Mouse (Mus musculus): ENCODE measurements around the gene Dffa. TPM values are rescaled to one million over a fixed set of nuclear protein-coding genes. Genes with fewer than 3 reads are reported as not detected.
A peak's percentile ranks its signal among the peaks of the same experiment; 100 is the strongest.

Gene Dffa
- polyA plus RNA-seq, 1 experiment: 17.5 TPM

DNA sequence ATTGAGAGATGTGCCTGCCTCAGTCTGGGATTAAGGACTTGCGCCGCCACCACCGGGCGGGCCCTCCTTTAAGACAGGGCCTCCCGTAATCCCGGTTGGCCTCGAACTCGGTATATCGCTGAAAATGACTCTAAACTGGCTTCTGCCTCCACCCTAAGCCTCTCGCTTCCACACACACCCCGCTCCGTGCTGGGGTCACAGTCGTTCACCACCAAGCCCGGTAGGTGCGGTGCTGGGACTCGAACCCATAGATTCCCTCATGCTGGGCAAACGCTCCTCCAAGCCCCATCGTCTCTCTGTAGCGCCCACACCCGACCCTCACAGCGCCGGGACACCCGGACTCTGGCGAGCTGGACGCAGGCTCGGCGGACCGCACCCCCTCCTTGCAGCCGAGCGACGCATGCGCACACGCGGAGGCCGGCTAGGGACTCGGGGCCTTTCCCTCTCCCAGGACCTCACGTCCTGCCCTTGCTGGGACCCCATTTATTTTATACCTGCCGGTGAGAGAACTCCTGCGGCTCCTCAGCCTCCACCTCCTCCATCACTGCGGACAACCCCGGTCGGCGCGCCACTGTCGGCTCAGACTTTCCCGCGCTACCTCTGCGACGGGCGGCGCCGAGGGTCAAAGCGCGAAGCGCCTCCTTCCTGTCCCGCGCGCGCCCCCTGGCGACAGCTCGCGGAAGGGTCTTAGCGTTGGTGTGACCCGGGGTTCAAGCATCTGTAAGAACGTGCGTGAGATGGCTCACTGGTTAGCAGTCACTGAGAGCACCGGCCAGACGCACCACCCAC lies 33.2 kb downstream of the Dffa start, which contains the start of gene Cenps:
TSS of gene Cenps (minus strand) at position 648 of the 789 bp plus-strand sequence.
- no peaks in the 10 kb centered on the region for H3K27me3 ChIP-seq (ENCODE audit: control insufficient read depth, insufficient read depth, insufficient read length)
- no peaks in the 10 kb centered on the region for H3K36me3 ChIP-seq (ENCODE audit: control insufficient read depth, insufficient read depth)
- H3K4me2 ChIP-seq (ENCODE audit: low read depth): peak within 1 kb of the TSS; percentile 78
- H3K4me3 ChIP-seq: peak within 1 kb of the TSS; percentile 56
- TF ChIP-seq MYOG (IDR thresholded peaks at IDR 0.05; ENCODE audit: control insufficient read depth in 1 of 3, insufficient read depth in 1 of 3, insufficient read length in 2 of 3, low read depth in 2 of 3) (no peak), POLR2A (IDR thresholded peaks at IDR 0.05; ENCODE audit: insufficient read length, low read depth) (peak; percentile 58), CEBPB (IDR thresholded peaks at IDR 0.05; ENCODE audit: insufficient read depth, poor library complexity, severe bottlenecking) (no peak), SRF (IDR thresholded peaks at IDR 0.05; ENCODE audit: control insufficient read depth, insufficient read length, low read depth) (peak; percentile 24), E2F4 (IDR thresholded peaks at IDR 0.05; ENCODE audit: insufficient read depth) (peak; percentile 89), MAX (IDR thresholded peaks at IDR 0.05; ENCODE audit: low read depth) (no peak)
- H3K79me2 ChIP-seq (ENCODE audit: control insufficient read depth, insufficient read depth): peaks cover 3% of the 10 kb centered on the region
- peak within 1 kb of the TSS; percentile 5 for H3ac ChIP-seq (ENCODE audit: control insufficient read depth, insufficient read length)

DNA sequence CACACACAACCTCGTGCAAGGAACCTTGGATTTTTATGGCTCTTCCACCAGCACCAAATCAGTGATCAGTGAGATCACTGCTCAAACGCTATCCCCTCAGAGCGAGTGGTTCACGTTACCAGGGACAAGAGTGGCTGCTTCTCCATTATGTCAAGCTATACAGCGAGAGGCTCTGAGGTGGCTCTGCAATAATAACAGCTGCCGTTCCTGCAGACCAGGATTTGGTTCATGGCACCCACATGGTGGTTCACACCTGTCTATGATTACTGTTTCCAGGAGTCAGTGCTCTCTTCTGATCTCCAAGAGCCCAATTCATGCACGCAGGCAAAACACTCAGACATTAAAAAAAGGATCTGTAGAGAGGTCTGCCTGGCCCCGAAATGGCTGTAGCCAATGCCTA lies 34.6 kb downstream of the Dffa start:
- Histone ChIP-seq H3K4me2 (ENCODE audit: low read depth) (no peak overlapping the region), H3K27me3 (ENCODE audit: control insufficient read depth, insufficient read depth, insufficient read length) (no peaks in the 10 kb centered on the region), H3K79me2 (ENCODE audit: control insufficient read depth, insufficient read depth) (peaks cover 3% of the 10 kb centered on the region), H3K36me3 (ENCODE audit: control insufficient read depth, insufficient read depth) (no peaks in the 10 kb centered on the region), H3ac (ENCODE audit: control insufficient read depth, insufficient read length) (no peak overlapping the region), H3K4me3 (no peak overlapping the region)
- TF ChIP-seq MYOG (IDR thresholded peaks at IDR 0.05; ENCODE audit: control insufficient read depth in 1 of 3, insufficient read depth in 1 of 3, insufficient read length in 2 of 3, low read depth in 2 of 3): peak in 1 of 3 experiments; percentile 53
- TF ChIP-seq USF1 (IDR thresholded peaks at IDR 0.05; ENCODE audit: low read depth): no peak
- peak in 1 of 3 experiments; percentile 50 for TF ChIP-seq MYOD1 (IDR thresholded peaks at IDR 0.05; ENCODE audit: control insufficient read depth in 1 of 3, insufficient read length in 2 of 3, low read depth in 2 of 3)

DNA sequence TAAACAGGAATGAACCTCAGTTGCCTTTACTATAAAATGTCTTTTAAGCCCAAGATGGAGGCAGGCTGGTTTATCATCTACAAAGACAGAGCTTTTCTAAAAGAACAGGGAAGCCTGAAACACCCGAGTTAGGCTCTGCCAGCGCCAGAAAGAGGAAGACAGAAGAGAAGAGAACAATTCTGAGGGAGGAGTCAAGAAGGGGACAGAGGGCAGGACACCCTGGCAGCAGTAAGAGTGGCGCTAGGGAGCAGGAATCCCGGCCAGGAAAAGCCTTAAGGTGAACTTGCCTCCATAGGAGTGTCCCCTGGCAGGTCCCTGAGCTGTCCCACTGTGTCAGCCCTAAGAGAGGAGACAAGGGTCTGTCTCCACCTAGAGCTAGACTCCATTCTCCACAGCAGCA lies 39.6 kb downstream of the Dffa start:
- H3K4me3 ChIP-seq: no peak overlapping the region
- no peak overlapping the region for H3K4me2 ChIP-seq (ENCODE audit: low read depth)
- no peak for TF ChIP-seq REST (IDR thresholded peaks at IDR 0.05; ENCODE audit: insufficient read depth, insufficient read length)
- no peak for TF ChIP-seq CEBPB (IDR thresholded peaks at IDR 0.05; ENCODE audit: insufficient read depth, poor library complexity, severe bottlenecking)
- no peak for TF ChIP-seq TCF12 (IDR thresholded peaks at IDR 0.05; ENCODE audit: insufficient read depth, poor library complexity, severe bottlenecking)
- TF ChIP-seq MYOD1 (IDR thresholded peaks at IDR 0.05; ENCODE audit: control insufficient read depth in 1 of 3, insufficient read length in 2 of 3, low read depth in 2 of 3): no peak
- TF ChIP-seq MAX (IDR thresholded peaks at IDR 0.05; ENCODE audit: low read depth): no peak
- TF ChIP-seq MYOG (IDR thresholded peaks at IDR 0.05; ENCODE audit: control insufficient read depth in 1 of 3, insufficient read depth in 1 of 3, insufficient read length in 2 of 3, low read depth in 2 of 3): no peak
- TF ChIP-seq SRF (IDR thresholded peaks at IDR 0.05; ENCODE audit: control insufficient read depth, insufficient read length, low read depth): no peak
- TF ChIP-seq USF1 (IDR thresholded peaks at IDR 0.05; ENCODE audit: low read depth): no peak
- TF ChIP-seq TCF3 (IDR thresholded peaks at IDR 0.05; ENCODE audit: insufficient read length, low read depth): no peak
- no peak for TF ChIP-seq POLR2AphosphoS2 (IDR thresholded peaks at IDR 0.05; ENCODE audit: insufficient read length, low read depth)
- no peak for TF ChIP-seq POLR2A (IDR thresholded peaks at IDR 0.05; ENCODE audit: insufficient read length, low read depth)
- TF ChIP-seq E2F4 (IDR thresholded peaks at IDR 0.05; ENCODE audit: insufficient read depth): no peak
- H3K27me3 ChIP-seq (ENCODE audit: control insufficient read depth, insufficient read depth, insufficient read length): no peaks in the 10 kb centered on the region
- no peaks in the 10 kb centered on the region for H3K36me3 ChIP-seq (ENCODE audit: control insufficient read depth, insufficient read depth)
- no peaks in the 10 kb centered on the region for H3K79me2 ChIP-seq (ENCODE audit: control insufficient read depth, insufficient read depth)
- H3ac ChIP-seq (ENCODE audit: control insufficient read depth, insufficient read length): no peak overlapping the region

DNA sequence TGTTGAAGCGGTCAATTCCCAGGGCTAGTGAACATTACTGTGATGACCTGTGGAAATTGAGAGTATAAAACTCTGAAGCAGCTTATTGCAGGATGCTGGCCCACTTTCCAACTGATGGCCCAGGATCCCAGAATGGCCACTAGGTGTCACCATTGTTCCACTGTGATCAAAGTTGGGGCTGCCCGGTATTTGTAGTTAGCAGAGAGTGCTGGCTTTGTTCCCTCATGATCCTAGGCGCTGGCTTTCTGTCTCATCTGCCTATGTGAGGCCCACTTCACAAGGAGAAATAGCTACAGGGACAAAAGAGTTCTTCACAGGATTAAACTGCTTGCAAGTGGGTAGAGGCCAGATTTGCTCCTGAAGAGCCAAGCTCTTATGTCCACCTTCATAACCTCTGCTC lies 40.5 kb downstream of the Dffa start:
- Histone ChIP-seq H3ac (ENCODE audit: control insufficient read depth, insufficient read length) (no peak overlapping the region), H3K4me2 (ENCODE audit: low read depth) (no peak overlapping the region), H3K79me2 (ENCODE audit: control insufficient read depth, insufficient read depth) (no peaks in the 10 kb centered on the region), H3K36me3 (ENCODE audit: control insufficient read depth, insufficient read depth) (no peaks in the 10 kb centered on the region), H3K27me3 (ENCODE audit: control insufficient read depth, insufficient read depth, insufficient read length) (no peaks in the 10 kb centered on the region), H3K4me3 (no peak overlapping the region)
- TF ChIP-seq POLR2AphosphoS2 (IDR thresholded peaks at IDR 0.05; ENCODE audit: insufficient read length, low read depth) (no peak), SRF (IDR thresholded peaks at IDR 0.05; ENCODE audit: control insufficient read depth, insufficient read length, low read depth) (no peak), MYOG (IDR thresholded peaks at IDR 0.05; ENCODE audit: control insufficient read depth in 1 of 3, insufficient read depth in 1 of 3, insufficient read length in 2 of 3, low read depth in 2 of 3) (no peak), POLR2A (IDR thresholded peaks at IDR 0.05; ENCODE audit: insufficient read length, low read depth) (no peak), MYOD1 (IDR thresholded peaks at IDR 0.05; ENCODE audit: control insufficient read depth in 1 of 3, insufficient read length in 2 of 3, low read depth in 2 of 3) (no peak), MAX (IDR thresholded peaks at IDR 0.05; ENCODE audit: low read depth) (no peak), REST (IDR thresholded peaks at IDR 0.05; ENCODE audit: insufficient read depth, insufficient read length) (no peak), TCF12 (IDR thresholded peaks at IDR 0.05; ENCODE audit: insufficient read depth, poor library complexity, severe bottlenecking) (no peak), USF1 (IDR thresholded peaks at IDR 0.05; ENCODE audit: low read depth) (no peak), TCF3 (IDR thresholded peaks at IDR 0.05; ENCODE audit: insufficient read length, low read depth) (no peak), CEBPB (IDR thresholded peaks at IDR 0.05; ENCODE audit: insufficient read depth, poor library complexity, severe bottlenecking) (no peak)

GRCm38 (mm10) chr4:149145151-149145550 lies 41.2 kb downstream of the Dffa start:
- no peak overlapping the region for H3K4me2 ChIP-seq (ENCODE audit: low read depth)
- H3K4me3 ChIP-seq: no peak overlapping the region
- no peak overlapping the region for H3ac ChIP-seq (ENCODE audit: control insufficient read depth, insufficient read length)
- peaks cover 3% of the 10 kb centered on the region for H3K36me3 ChIP-seq (ENCODE audit: control insufficient read depth, insufficient read depth)
- H3K79me2 ChIP-seq (ENCODE audit: control insufficient read depth, insufficient read depth): no peaks in the 10 kb centered on the region
- TF ChIP-seq POLR2AphosphoS2 (IDR thresholded peaks at IDR 0.05; ENCODE audit: insufficient read length, low read depth): no peak
- no peaks in the 10 kb centered on the region for H3K27me3 ChIP-seq (ENCODE audit: control insufficient read depth, insufficient read depth, insufficient read length)
